Mouse (Mus musculus): ENCODE results near the gene Tfb1m. TPM values are rescaled to one million over a fixed set of nuclear protein-coding genes. Genes with fewer than 3 reads are reported as not detected.

Gene Tfb1m
- total RNA-seq (2017), result 11.6 and 16.2 TPM in 2 replicates

GRCm38 (mm10) chr17:3557331-3558311 is at the start of gene Tfb1m:
Tfb1m (minus strand) TSS chr17:3557781.
- peak; percentile 90 for ATAC-seq (replicated peaks; ENCODE audit: low read depth, poor library complexity, severe bottlenecking)

- ATAC-seq (replicated peaks; ENCODE audit: low read depth, poor library complexity, severe bottlenecking), result no peak
These were observed 45.5 kb upstream of the Tfb1m start for GRCm38 (mm10) chr17:3602954-3603672.

GRCm38 (mm10) chr17:3598393-3598792 is 40.8 kb upstream of the Tfb1m start:
- ATAC-seq (replicated peaks; ENCODE audit: low read depth, poor library complexity, severe bottlenecking), result no peak

GRCm38 (mm10) chr17:3597866-3598265 is 40.3 kb upstream of the Tfb1m start:
- ATAC-seq (replicated peaks; ENCODE audit: low read depth, poor library complexity, severe bottlenecking), result no peak

GRCm38 (mm10) chr17:3597130-3597529 is 39.5 kb upstream of the Tfb1m start:
- ATAC-seq (replicated peaks; ENCODE audit: low read depth, poor library complexity, severe bottlenecking), result no peak

GRCm38 (mm10) chr17:3570876-3571275 is 13.3 kb upstream of the Tfb1m start:
- ATAC-seq (replicated peaks; ENCODE audit: low read depth, poor library complexity, severe bottlenecking), result peak; percentile 82

GRCm38 (mm10) chr17:3562405-3562804 is 4.8 kb upstream of the Tfb1m start:
- ATAC-seq (replicated peaks; ENCODE audit: low read depth, poor library complexity, severe bottlenecking), result no peak

- ATAC-seq (replicated peaks; ENCODE audit: low read depth, poor library complexity, severe bottlenecking), result no peak
These were observed 3.0 kb upstream of the Tfb1m start for GRCm38 (mm10) chr17:3560534-3560933.

GRCm38 (mm10) chr17:3558356-3558870 is 832 bp upstream of the Tfb1m start:
- no peak for ATAC-seq (replicated peaks; ENCODE audit: low read depth, poor library complexity, severe bottlenecking)

- ATAC-seq (replicated peaks; ENCODE audit: low read depth, poor library complexity, severe bottlenecking), result no peak
These were observed 1.3 kb downstream of the Tfb1m start for GRCm38 (mm10) chr17:3556251-3556650.

- ATAC-seq (replicated peaks; ENCODE audit: low read depth, poor library complexity, severe bottlenecking), result no peak
These were observed 9.9 kb downstream of the Tfb1m start for GRCm38 (mm10) chr17:3547725-3548124.

- no peak for ATAC-seq (replicated peaks; ENCODE audit: low read depth, poor library complexity, severe bottlenecking)
These were observed 16.5 kb downstream of the Tfb1m start for GRCm38 (mm10) chr17:3541033-3541432.

GRCm38 (mm10) chr17:3540304-3540703 is 17.3 kb downstream of the Tfb1m start:
- peak; percentile 56 for ATAC-seq (replicated peaks; ENCODE audit: low read depth, poor library complexity, severe bottlenecking)

GRCm38 (mm10) chr17:3533425-3533824 is 24.2 kb downstream of the Tfb1m start:
- ATAC-seq (replicated peaks; ENCODE audit: low read depth, poor library complexity, severe bottlenecking), result peak; percentile 83

GRCm38 (mm10) chr17:3532254-3532653 is 25.3 kb downstream of the Tfb1m start, which contains the start of gene Cldn20:
Cldn20 (plus strand) TSS chr17:3532554.
- no peak for ATAC-seq (replicated peaks; ENCODE audit: low read depth, poor library complexity, severe bottlenecking)

GRCm38 (mm10) chr17:3531641-3532040 is 25.9 kb downstream of the Tfb1m start:
- no peak for ATAC-seq (replicated peaks; ENCODE audit: low read depth, poor library complexity, severe bottlenecking)

- ATAC-seq (replicated peaks; ENCODE audit: low read depth, poor library complexity, severe bottlenecking), result no peak
These were observed 27.0 kb downstream of the Tfb1m start for GRCm38 (mm10) chr17:3530549-3530948.

- ATAC-seq (replicated peaks; ENCODE audit: low read depth, poor library complexity, severe bottlenecking), result no peak
These were observed 28.1 kb downstream of the Tfb1m start for GRCm38 (mm10) chr17:3529523-3529922.

GRCm38 (mm10) chr17:3527841-3528471 is 29.6 kb downstream of the Tfb1m start:
- ATAC-seq (replicated peaks; ENCODE audit: low read depth, poor library complexity, severe bottlenecking), result no peak

- ATAC-seq (replicated peaks; ENCODE audit: low read depth, poor library complexity, severe bottlenecking), result no peak
These were observed 37.2 kb downstream of the Tfb1m start for GRCm38 (mm10) chr17:3520344-3520743.

All from common myeloid progenitor, adult 5-6 weeks (primary cell).